Mouse (Mus musculus) midbrain, postnatal 0 days (tissue): ENCODE results near the gene Cdh19. TPM values are rescaled to one million over a fixed set of nuclear protein-coding genes. Genes with fewer than 3 reads are reported as not detected.

Experiments
- ATAC-seq: fragments of 200-750 bp; cut with Nextera tagmentation; 2 replicates; pipeline ENCODE4 v1.8.0; 2017; ENCODE audit warnings: moderate number of reproducible peaks, mild to moderate bottlenecking, moderate TSS enrichment, moderate library complexity; ENCODE audit not compliant: low FRiP score
- DNase-seq: peaks from one replicate; pipeline ENCODE4 v3.0.0-alpha.2; 2015; ENCODE audit warnings: low spot score
- H3K27ac ChIP-seq: fragments of 300-500 bp; sonication (generic); 2 replicates; pipeline ENCODE4 v1.5.1; 2014; ENCODE audit warnings: low read depth, mild to moderate bottlenecking, low read length, mixed read lengths
- H3K27me3 ChIP-seq: fragments of 300-500 bp; sonication (generic); 2 replicates; pipeline ENCODE4 v1.6.1; 2014; ENCODE audit warnings: low read length, control low read depth, mixed read lengths; ENCODE audit not compliant: insufficient read depth
- H3K36me3 ChIP-seq: fragments of 300-500 bp; sonication (generic); 2 replicates; pipeline ENCODE4 v1.6.1; 2014; ENCODE audit warnings: low read length, control low read depth, mixed read lengths; ENCODE audit not compliant: insufficient read depth
- H3K4me1 ChIP-seq: fragments of 300-500 bp; sonication (generic); 2 replicates; pipeline ENCODE4 v1.6.1; 2014; ENCODE audit warnings: mild to moderate bottlenecking, control low read depth, antibody characterized with exemption, low read length, mixed read lengths; ENCODE audit not compliant: insufficient read depth
- H3K4me2 ChIP-seq: fragments of 300-500 bp; sonication (generic); 2 replicates; pipeline ENCODE4 v1.6.1; 2014; ENCODE audit warnings: low read depth, mild to moderate bottlenecking, low read length, mixed read lengths; ENCODE audit not compliant: poor library complexity, severe bottlenecking
- H3K4me3 ChIP-seq: fragments of 300-500 bp; sonication (generic); 2 replicates; pipeline ENCODE4 v1.5.1; 2014; ENCODE audit warnings: low read depth, mild to moderate bottlenecking, low read length, moderate library complexity
- H3K9ac ChIP-seq: fragments of 300-500 bp; sonication (generic); replicated peaks from 2 replicates; pipeline ENCODE4 v1.6.1; 2014; ENCODE audit warnings: mild to moderate bottlenecking, low read length, moderate library complexity, mixed read lengths; ENCODE audit not compliant: poor library complexity, severe bottlenecking
- H3K9me3 ChIP-seq: fragments of 300-500 bp; sonication (generic); 2 replicates; pipeline ENCODE4 v1.6.1; 2016; ENCODE audit warnings: low read length, control low read depth
- CTCF ChIP-seq: IDR thresholded peaks from 2 replicates; pipeline ENCODE4 v1.5.1; 2016; ENCODE audit warnings: antibody characterized with exemption, mild to moderate bottlenecking
- WGBS: fragments of 180-500 bp; shearing (Covaris S2); extraction: QIAGEN DNeasy Blood & Tissue Kit; methylation state at CpG from one replicate; pipeline ENCODE4 v1.1.7; 2014; 5-methylcytosine and 5-hydroxymethylcytosine counted together
- polyA plus RNA-seq: library from polyadenylated mRNA; unstranded; fragments of >200 nt; fragmentation: Nextera tagmentation; extraction: Ambion mirVana; gene quantifications from 2 replicates; pipeline ENCODE4 v1.2.1, GENCODE M21; 2015
- total RNA-seq: library from RNA; depleted of rRNA; stranded (reverse); fragments of >200 nt; gene quantifications from 2 replicates; pipeline ENCODE4 v1.2.3, GENCODE M21; 2014

The Cdh19 gene
- total and polyA plus RNA-seq, 2 experiments from 2014 or later = 0.33 TPM; not detected in 1

- TF ChIP-seq CTCF = no peak
These were observed 68.2 kb downstream of the Cdh19 start for GRCm38 (mm10) chr1:110909218-110909617.

GRCm38 (mm10) chr1:110904266-110904665, 73.1 kb downstream of the Cdh19 start:
- no peaks in the 10 kb centered on the region for H3K4me1 ChIP-seq
- no peak overlapping the region for H3K9ac ChIP-seq
- no peak overlapping the region for H3K4me3 ChIP-seq
- no peaks in the 10 kb centered on the region for H3K9me3 ChIP-seq
- no peak overlapping the region for H3K27ac ChIP-seq
- DNase-seq (no peak), ATAC-seq (no peak)
- TF ChIP-seq CTCF = no peak
- no peak overlapping the region for H3K4me2 ChIP-seq
- H3K36me3 ChIP-seq = no peaks in the 10 kb centered on the region
- WGBS = 58% methylated on average over 2 of the region's 2 CpGs
- no peaks in the 10 kb centered on the region for H3K27me3 ChIP-seq

More at GRCm38 (mm10) chr1:110909218-110909617, 68.2 kb downstream of the Cdh19 start:
- no peaks in the 10 kb centered on the region for H3K36me3 ChIP-seq
- DNase-seq = no peak
- no peaks in the 10 kb centered on the region for H3K27me3 ChIP-seq
- WGBS = 78% methylated on average over 1 of the region's 1 CpGs
- H3K9ac ChIP-seq = no peak overlapping the region
- no peak overlapping the region for H3K4me2 ChIP-seq
- no peaks in the 10 kb centered on the region for H3K9me3 ChIP-seq
- no peak overlapping the region for H3K27ac ChIP-seq
- no peaks in the 10 kb centered on the region for H3K4me1 ChIP-seq
- no peak for ATAC-seq
- H3K4me3 ChIP-seq = no peak overlapping the region
